Comparison of ENCODE assay signal across 10 mouse cellular contexts in genomic region chr16:49906066-49906465, GRCm38 (mm10).
DNase-seq lines count a peak whose midpoint lies in the region; ATAC-seq and TF ChIP-seq lines count a peak whose summit lies in the region.
"Had no signal": no experiment of that assay in that cellular context is flagged by ENCODE, and none has a peak within 500 bp of the region (broad histone marks: within the 10 kb centered on the region; RNA-seq: fewer than 3 reads in every experiment).

No protein-coding gene starts in this region.

- H3K4me1 ChIP-seq in heart, adult 2 months (ENCODE audit: control insufficient read depth, insufficient read depth, low read length): peaks cover 17% of the 10 kb centered on the region
- H3K4me1 ChIP-seq in midbrain, embryonic 10.5 days: peaks cover 17% of the 10 kb centered on the region
- peaks cover 6% of the 10 kb centered on the region; the same call in 1 of the 2 replicates for H3K4me1 ChIP-seq in midbrain, embryonic 13.5 days (replicated peaks)
- H3K4me1 ChIP-seq in limb, embryonic 13.5 days: peaks cover 28% of the 10 kb centered on the region

- H3K9me3 ChIP-seq in midbrain, embryonic 10.5 days (replicated peaks): no peaks in the 10 kb centered on the region
- no peaks in the 10 kb centered on the region for H3K9me3 ChIP-seq in midbrain, embryonic 13.5 days
- H3K9me3 ChIP-seq in limb, embryonic 13.5 days: no peaks in the 10 kb centered on the region

- TF ChIP-seq CTCF in heart, adult 2 months (IDR thresholded peaks at IDR 0.05): no peak

- intact Hi-C loops in heart, adult 2 months (cut with DNase I): loop anchor here (5.0 kb wide), 2 partner anchors 46 to 104 kb away; partner anchors contain the start of gene Cd47
- intact Hi-C loops in heart, postnatal 36 days (cut with DNase I): no loop called here
- intact Hi-C loops in left cerebral cortex, postnatal 10 days (cut with DNase I): no loop called here

- H3K9ac ChIP-seq in heart, adult 2 months (ENCODE audit: low read depth, low read length): no peak overlapping the region
- H3K9ac ChIP-seq in midbrain, embryonic 13.5 days (replicated peaks): no peak overlapping the region
- H3K9ac ChIP-seq in limb, embryonic 13.5 days: no peak overlapping the region

- no peaks in the 10 kb centered on the region for H3K27me3 ChIP-seq in heart, adult 2 months (ENCODE audit: control insufficient read depth, insufficient read depth, low read length)
- H3K27me3 ChIP-seq in midbrain, embryonic 10.5 days (ENCODE audit: low read depth, poor library complexity, severe bottlenecking): no peaks in the 10 kb centered on the region
- no peaks in the 10 kb centered on the region for H3K27me3 ChIP-seq in midbrain, embryonic 13.5 days
- H3K27me3 ChIP-seq in limb, embryonic 13.5 days: no peaks in the 10 kb centered on the region

- H3K79me2 ChIP-seq in heart, adult 2 months (replicated peaks; ENCODE audit: control insufficient read depth, insufficient read depth, low read length): no peaks in the 10 kb centered on the region; the same call in 1 of the 2 replicates

- DNase-seq in heart, adult 2 months: no peak
- no peak for DNase-seq in heart, postnatal 36 days
- DNase-seq in midbrain, embryonic 10.5 days (ENCODE audit: low spot score): no peak
- no peak for DNase-seq in ovary, postnatal 10 days (ENCODE audit: low spot score)
- no peak for DNase-seq in retina, postnatal 1 day
- DNase-seq in left cerebral cortex, postnatal 10 days (ENCODE audit: extremely low spot score in 1 of 2, low spot score in 2 of 2): no peak
- DNase-seq: cerebellum, adult 2 months; gastrocnemius, postnatal 10 days had no signal

- TF ChIP-seq POLR2A in heart, adult 2 months (IDR thresholded peaks at IDR 0.05; ENCODE audit: insufficient read depth, low read depth, low read length): no peak

- no peak for ATAC-seq in midbrain, embryonic 13.5 days
- ATAC-seq in limb, embryonic 13.5 days (ENCODE audit: low FRiP score, low read depth): no peak

- 33% methylated on average over 5 of the region's 5 CpGs for WGBS in heart, adult 2 months
- WGBS in midbrain, embryonic 10.5 days: 39% methylated on average over 5 of the region's 5 CpGs
- WGBS in midbrain, embryonic 13.5 days: 30% methylated on average over 5 of the region's 5 CpGs
- WGBS in limb, embryonic 13.5 days: 22% methylated on average over 5 of the region's 5 CpGs

- H3K36me3 ChIP-seq in heart, adult 2 months (ENCODE audit: control insufficient read depth, insufficient read depth, low read length): peaks cover 46% of the 10 kb centered on the region
- H3K36me3 ChIP-seq in midbrain, embryonic 10.5 days: no peaks in the 10 kb centered on the region; the same call in 1 of the 2 replicates
- 0 out of 2 replicates have a peak, but pooled peaks cover 2% of the 10 kb centered on the region for H3K36me3 ChIP-seq in midbrain, embryonic 13.5 days
- peaks cover 3% of the 10 kb centered on the region; the same call in 1 of the 2 replicates for H3K36me3 ChIP-seq in limb, embryonic 13.5 days

- no peak overlapping the region for H3K4me3 ChIP-seq in heart, adult 2 months
- no peak overlapping the region for H3K4me3 ChIP-seq in midbrain, embryonic 10.5 days
- no peak overlapping the region for H3K4me3 ChIP-seq in midbrain, embryonic 13.5 days (replicated peaks)
- H3K4me3 ChIP-seq in limb, embryonic 13.5 days: no peak overlapping the region

- H3K4me2 ChIP-seq in midbrain, embryonic 13.5 days (replicated peaks): no peak overlapping the region
- peak overlapping the region; percentile 37 for H3K4me2 ChIP-seq in limb, embryonic 13.5 days (replicated peaks)

- no peak for TF ChIP-seq EP300 in heart, adult 2 months (IDR thresholded peaks at IDR 0.05; ENCODE audit: insufficient read depth, low read depth, low read length)

- peak overlapping the region; percentile 66 for H3K27ac ChIP-seq in heart, adult 2 months
- peak overlapping the region; percentile 52; the same call in 1 of the 2 replicates for H3K27ac ChIP-seq in midbrain, embryonic 10.5 days (replicated peaks)
- no peak overlapping the region for H3K27ac ChIP-seq in midbrain, embryonic 13.5 days
- peak overlapping the region; percentile 75; the same call in 1 of the 2 replicates for H3K27ac ChIP-seq in limb, embryonic 13.5 days
